ENCODE assay signal across 10 mouse cellular contexts in genomic region chr8:126481494-126482347, GRCm38 (mm10). TPM values are rescaled to one million over a fixed set of nuclear protein-coding genes. Genes with fewer than 3 reads are reported as not detected.
DNase-seq lines count a peak whose midpoint lies in the region; ATAC-seq and TF ChIP-seq lines count a peak whose summit lies in the region.
"Had no signal": no experiment of that assay in that cellular context is flagged by ENCODE, and none has a peak within 500 bp of the region (broad histone marks: within the 10 kb centered on the region; RNA-seq: fewer than 3 reads in every experiment).

No protein-coding gene starts in this region.

- 0 out of 2 replicates have a peak, but pooled peaks have one; percentile 22 for ATAC-seq in cerebellum, adult (ENCODE audit: insufficient number of reproducible peaks, low FRiP score, low TSS enrichment)
- ATAC-seq in granulocyte monocyte progenitor cell, adult 5-6 weeks (replicated peaks; ENCODE audit: poor library complexity, severe bottlenecking), result peak; percentile 79

- no peaks in the 10 kb centered on the region for H3K36me3 ChIP-seq in E14TG2a.4 (ENCODE audit: insufficient read depth, low read length)
- H3K36me3 ChIP-seq: heart, embryonic 15.5 days; stomach, embryonic 15.5 days had no signal

- no peak for TF ChIP-seq POLR2A in lung, adult 2 months (IDR thresholded peaks at IDR 0.05; ENCODE audit: borderline replicate concordance, extremely low read depth, low read depth, low read length)

- peaks cover 3% of the 10 kb centered on the region for H3K4me1 ChIP-seq in E14TG2a.4 (replicated peaks; ENCODE audit: low read depth, low read length)
- H3K4me1 ChIP-seq in lung, adult 2 months (ENCODE audit: control insufficient read depth, insufficient read depth, low read length), result no peaks in the 10 kb centered on the region
- H3K4me1 ChIP-seq: stomach, embryonic 15.5 days had no signal

- TF ChIP-seq CTCF in E14TG2a.4 (conservative IDR thresholded peaks at IDR 0.05; ENCODE audit: low read length), result peak; percentile 59
- TF ChIP-seq CTCF in lung, adult 2 months (IDR thresholded peaks at IDR 0.05; ENCODE audit: insufficient read depth, low read length), result peak; percentile 32; the same call in 1 of the 2 replicates

- no peak overlapping the region for H3K4me3 ChIP-seq in E14TG2a.4 (replicated peaks; ENCODE audit: low read length)
- H3K4me3 ChIP-seq in lung, adult 2 months (replicated peaks; ENCODE audit: extremely low read depth, low read depth, low read length), result no peak overlapping the region
- H3K4me3 ChIP-seq: heart, embryonic 15.5 days; stomach, embryonic 15.5 days had no signal

- H3K27me3 ChIP-seq in E14TG2a.4 (ENCODE audit: insufficient read depth, low read length), result peaks cover 27% of the 10 kb centered on the region
- H3K27me3 ChIP-seq: stomach, embryonic 15.5 days had no signal

- DNase-seq in cerebellum, adult 11-12 months, result no peak
- DNase-seq in cerebellum, postnatal 36 days, result peak; percentile 50 to 72
- DNase-seq in kidney, postnatal 10 days, result peak; percentile 81
- DNase-seq in lung, adult 2 months, result peak; percentile 59
- peak; percentile 89 for DNase-seq in retina, embryonic 14.5 days (ENCODE audit: low spot score)

- WGBS in lung, adult 2 months, result 42% methylated on average over 8 of the region's 8 CpGs

- no peaks in the 10 kb centered on the region for H3K9me3 ChIP-seq in E14TG2a.4 (ENCODE audit: low read length)
- H3K9me3 ChIP-seq: heart, embryonic 15.5 days; stomach, embryonic 15.5 days had no signal

RNA-seq across cellular contexts. Expression of gene Tarbp1, which starts 6.9 kb away (rescaled TPM):
- total RNA-seq in granulocyte monocyte progenitor cell, adult 5-6 weeks (2014; fragmentation: Nextera tagmentation), result 10.7 and 13.4 TPM in 2 replicates
- 9.3 and 10.5 TPM in 2 replicates for total RNA-seq in granulocyte monocyte progenitor cell, adult 5-6 weeks (2017)
- polyA plus RNA-seq in lung, adult 2 months (2012; rRNA removed), result 4.4 TPM in 2 replicates

RNA-seq across cellular contexts. Expression of gene Coa6, which starts 59.4 kb away (rescaled TPM):
- 11.3 and 26.6 TPM in 2 replicates for total RNA-seq in granulocyte monocyte progenitor cell, adult 5-6 weeks (2014; fragmentation: Nextera tagmentation)
- 49.5 and 52.8 TPM in 2 replicates for total RNA-seq in granulocyte monocyte progenitor cell, adult 5-6 weeks (2017)
- 31.2 and 48.4 TPM in 2 replicates for polyA plus RNA-seq in lung, adult 2 months (2012; rRNA removed)
